Mouse (Mus musculus) MEL (cell line): ENCODE data around the gene Ercc5. TPM values are rescaled to one million over a fixed set of nuclear protein-coding genes. Genes with fewer than 3 reads are reported as not detected.
A peak's percentile ranks its signal among the peaks of the same experiment; 100 is the strongest.

Source experiments
- DNase-seq: peaks from one replicate; pipeline ENCODE4 v3.0.0; 2011; ENCODE audit warnings: low read depth, low spot score
- H3K27ac ChIP-seq: 2 replicates; pipeline ENCODE4 v1.5.1; 2012; ENCODE audit warnings: low read depth, mild to moderate bottlenecking, control low read depth, low read length, moderate library complexity; ENCODE audit not compliant: control insufficient read depth
- H3K27me3 ChIP-seq, 2 experiments: fragments of 150-350 bp in 1 of 2; sonication (generic) in 1 of 2; 2 replicates each; pipeline ENCODE4 v1.6.1; 2012; ENCODE audit warnings: low read length in 2 of 2, mild to moderate bottlenecking in 2 of 2, improper control_type of control experiment in 1 of 2, moderate library complexity in 1 of 2; ENCODE audit not compliant: insufficient read depth in 2 of 2, control insufficient read depth in 1 of 2
- H3K36me3 ChIP-seq, 2 experiments: 2 replicates each; pipeline ENCODE4 v1.6.1; 2012 to 2014; ENCODE audit warnings: low read length in 2 of 2, improper control_type of control experiment in 1 of 2, inconsistent platforms in 1 of 2, mild to moderate bottlenecking in 1 of 2; ENCODE audit not compliant: insufficient read depth in 2 of 2, control insufficient read depth in 1 of 2
- H3K4me1 ChIP-seq, 2 experiments: fragments of 150-350 bp in 1 of 2; sonication (generic) in 1 of 2; 2 replicates each; pipeline ENCODE4 v1.6.1; 2012; ENCODE audit warnings: low read length in 2 of 2, improper control_type of control experiment in 1 of 2, mild to moderate bottlenecking in 1 of 2; ENCODE audit not compliant: insufficient read depth in 2 of 2, control insufficient read depth in 1 of 2
- H3K4me3 ChIP-seq, 2 experiments: fragments of 150-350 bp in 1 of 2; sonication (generic) in 1 of 2; 2 replicates each; pipeline ENCODE4 v1.5.1; 2012; ENCODE audit warnings: low read depth in 2 of 2, low read length in 2 of 2, mild to moderate bottlenecking in 2 of 2, moderate library complexity in 2 of 2, control low read depth in 1 of 2, improper control_type of control experiment in 1 of 2; ENCODE audit not compliant: control insufficient read depth in 1 of 2, insufficient read depth in 1 of 2
- H3K79me2 ChIP-seq: 2 replicates; pipeline ENCODE4 v1.6.1; 2012; ENCODE audit warnings: mild to moderate bottlenecking, low read length, moderate library complexity; ENCODE audit not compliant: control insufficient read depth, poor library complexity, insufficient read depth
- H3K9ac ChIP-seq: 2 replicates; pipeline ENCODE4 v1.6.1; 2012; ENCODE audit warnings: low read depth, mild to moderate bottlenecking, control low read depth, low read length, moderate library complexity; ENCODE audit not compliant: control insufficient read depth, poor library complexity, severe bottlenecking
- H3K9me3 ChIP-seq: fragments of 150-350 bp; sonication (generic); replicated peaks from 2 replicates; pipeline ENCODE4 v1.6.1; 2012; ENCODE audit warnings: mild to moderate bottlenecking, low read length, improper control_type of control experiment, moderate library complexity; ENCODE audit not compliant: insufficient read depth
- BHLHE40 ChIP-seq: IDR thresholded peaks from 2 replicates; pipeline ENCODE4 v1.6.1; 2012; ENCODE audit warnings: low read depth, mild to moderate bottlenecking, inconsistent platforms, low read length, improper control_type of control experiment, borderline replicate concordance
- CHD1 ChIP-seq: IDR thresholded peaks from 2 replicates; pipeline ENCODE4 v1.6.1; 2012; ENCODE audit warnings: low read depth, mild to moderate bottlenecking, inconsistent platforms, low read length, improper control_type of control experiment
- CHD2 ChIP-seq: IDR thresholded peaks from 2 replicates; pipeline ENCODE4 v1.6.1; 2011; ENCODE audit warnings: low read length, improper control_type of control experiment
- E2F4 ChIP-seq: IDR thresholded peaks from 2 replicates; pipeline ENCODE4 v1.6.1; 2011; ENCODE audit warnings: low read depth, low read length, improper control_type of control experiment, borderline replicate concordance
- ELF1 ChIP-seq: IDR thresholded peaks from 2 replicates; pipeline ENCODE4 v1.6.1; 2014; ENCODE audit warnings: low read depth, mild to moderate bottlenecking, inconsistent platforms, low read length, improper control_type of control experiment, moderate library complexity
- EP300 ChIP-seq, 2 experiments: IDR thresholded peaks; 2 replicates each; pipeline ENCODE4 v1.6.1; 2011; ENCODE audit warnings: improper control_type of control experiment in 2 of 2, low read length in 2 of 2, low read depth in 1 of 2, mild to moderate bottlenecking in 1 of 2
- ETS1 ChIP-seq: IDR thresholded peaks from 2 replicates; pipeline ENCODE4 v1.6.1; 2012; ENCODE audit warnings: low read depth, mild to moderate bottlenecking, inconsistent platforms, low read length, improper control_type of control experiment, moderate library complexity
- GABPA ChIP-seq: IDR thresholded peaks from 2 replicates; pipeline ENCODE4 v1.6.1; 2012; ENCODE audit warnings: low read depth, mild to moderate bottlenecking, inconsistent platforms, low read length, improper control_type of control experiment, moderate library complexity
- GATA1 ChIP-seq: IDR thresholded peaks from 2 replicates; pipeline ENCODE4 v1.6.1; 2011; ENCODE audit warnings: low read depth, low read length, improper control_type of control experiment
- HCFC1 ChIP-seq: IDR thresholded peaks from 2 replicates; pipeline ENCODE4 v1.6.1; 2012; ENCODE audit warnings: low read depth, mild to moderate bottlenecking, inconsistent platforms, low read length, improper control_type of control experiment, moderate library complexity
- JUND ChIP-seq: IDR thresholded peaks from 2 replicates; pipeline ENCODE4 v1.6.1; 2011; ENCODE audit warnings: low read depth, mild to moderate bottlenecking, improper control_type of control experiment, low read length
- KAT2A ChIP-seq: conservative IDR thresholded peaks from 2 replicates; pipeline ENCODE4 v1.6.1; 2012; ENCODE audit warnings: low read depth, low read length, improper control_type of control experiment, inconsistent platforms
- MAFK ChIP-seq: IDR thresholded peaks from 2 replicates; pipeline ENCODE4 v1.6.1; 2011; ENCODE audit warnings: low read depth, mild to moderate bottlenecking, low read length, improper control_type of control experiment, borderline replicate concordance
- MAX ChIP-seq: IDR thresholded peaks from 2 replicates; pipeline ENCODE4 v1.6.1; 2011; ENCODE audit warnings: low read length, improper control_type of control experiment
- MAZ ChIP-seq: IDR thresholded peaks from 2 replicates; pipeline ENCODE4 v1.6.1; 2012; ENCODE audit warnings: low read depth, mild to moderate bottlenecking, inconsistent platforms, low read length, improper control_type of control experiment
- MXI1 ChIP-seq: IDR thresholded peaks from 2 replicates; pipeline ENCODE4 v1.6.1; 2011; ENCODE audit warnings: mild to moderate bottlenecking, low read depth, low read length, improper control_type of control experiment
- MYB ChIP-seq: IDR thresholded peaks from 2 replicates; pipeline ENCODE4 v1.6.1; 2011; ENCODE audit warnings: mild to moderate bottlenecking, low read depth, low read length, improper control_type of control experiment
- MYC ChIP-seq: IDR thresholded peaks from 2 replicates; pipeline ENCODE4 v1.6.1; 2011; ENCODE audit warnings: low read depth, mild to moderate bottlenecking, low read length, improper control_type of control experiment, moderate library complexity
- NELFE ChIP-seq: IDR thresholded peaks from 2 replicates; pipeline ENCODE4 v1.6.1; 2011; ENCODE audit warnings: low read depth, low read length, improper control_type of control experiment
- NRF1 ChIP-seq: IDR thresholded peaks from 2 replicates; pipeline ENCODE4 v1.6.1; 2014; ENCODE audit warnings: low read depth, mild to moderate bottlenecking, inconsistent platforms, low read length, improper control_type of control experiment, moderate library complexity; ENCODE audit not compliant: poor library complexity, insufficient read depth, severe bottlenecking
- POLR2AphosphoS2 ChIP-seq: IDR thresholded peaks from 2 replicates; pipeline ENCODE4 v1.6.1; 2011; ENCODE audit warnings: low read length, improper control_type of control experiment
- POLR2AphosphoS5 ChIP-seq: IDR thresholded peaks from 2 replicates; pipeline ENCODE4 v1.6.1; 2012; ENCODE audit warnings: low read depth, borderline replicate concordance, mild to moderate bottlenecking, inconsistent platforms, low read length, moderate library complexity, mixed read lengths
- RCOR1 ChIP-seq: IDR thresholded peaks from 2 replicates; pipeline ENCODE4 v1.6.1; 2012; ENCODE audit warnings: low read depth, mild to moderate bottlenecking, inconsistent platforms, low read length, improper control_type of control experiment
- SIN3A ChIP-seq: IDR thresholded peaks from 2 replicates; pipeline ENCODE4 v1.6.1; 2012; ENCODE audit warnings: low read length, improper control_type of control experiment, inconsistent platforms
- SMC3 ChIP-seq: IDR thresholded peaks from 2 replicates; pipeline ENCODE4 v1.6.1; 2011; ENCODE audit warnings: low read depth, low read length, improper control_type of control experiment
- TAL1 ChIP-seq: IDR thresholded peaks from 2 replicates; pipeline ENCODE4 v1.6.1; 2012; ENCODE audit warnings: mild to moderate bottlenecking, inconsistent platforms, low read length, moderate library complexity, mixed read lengths
- TBP ChIP-seq: IDR thresholded peaks from 2 replicates; pipeline ENCODE4 v1.8.0; 2011; ENCODE audit warnings: low read depth, low read length, improper control_type of control experiment
- TCF12 ChIP-seq: IDR thresholded peaks from 2 replicates; pipeline ENCODE4 v1.6.1; 2014; ENCODE audit warnings: low read depth, mild to moderate bottlenecking, inconsistent platforms, low read length, improper control_type of control experiment, moderate library complexity
- UBTF ChIP-seq: IDR thresholded peaks from 2 replicates; pipeline ENCODE4 v1.6.1; 2012; ENCODE audit warnings: low read depth, mild to moderate bottlenecking, inconsistent platforms, low read length, improper control_type of control experiment, moderate library complexity, borderline replicate concordance; ENCODE audit not compliant: insufficient read depth
- USF1 ChIP-seq: IDR thresholded peaks from 2 replicates; pipeline ENCODE4 v1.6.1; 2014; ENCODE audit warnings: low read depth, mild to moderate bottlenecking, inconsistent platforms, low read length, improper control_type of control experiment, moderate library complexity
- ZC3H11A ChIP-seq: IDR thresholded peaks from 2 replicates; pipeline ENCODE4 v1.6.1; 2012; ENCODE audit warnings: low read depth, mild to moderate bottlenecking, inconsistent platforms, low read length, improper control_type of control experiment
- ZKSCAN1 ChIP-seq: IDR thresholded peaks from 2 replicates; pipeline ENCODE4 v1.6.1; 2012; ENCODE audit warnings: low read depth, mild to moderate bottlenecking, inconsistent platforms, low read length, improper control_type of control experiment, moderate library complexity
- ZMIZ1 ChIP-seq: IDR thresholded peaks from 2 replicates; pipeline ENCODE4 v1.6.1; 2012; ENCODE audit warnings: low read depth, mild to moderate bottlenecking, inconsistent platforms, low read length, improper control_type of control experiment, moderate library complexity
- ZNF384 ChIP-seq: IDR thresholded peaks from 2 replicates; pipeline ENCODE4 v1.6.1; 2012; ENCODE audit warnings: low read depth, mild to moderate bottlenecking, inconsistent platforms, low read length, improper control_type of control experiment
- polyA plus RNA-seq, 2 experiments: library from polyadenylated mRNA; stranded (reverse) in 1 of 2; unstranded in 1 of 2; fragments of >175 nt in 1 of 2; fragments of >200 nt in 1 of 2; gene quantifications; 2 replicates each; pipeline versions ENCODE4 v1.2.1 to v1.2.4; 2012; ENCODE audit warnings: low replicate concordance in 2 of 2, low read depth in 1 of 2; ENCODE audit not compliant: insufficient read length in 2 of 2, insufficient read depth in 1 of 2, missing spikeins in 1 of 2
- total RNA-seq: library from RNA; depleted of rRNA; stranded (reverse); fragments of 300-350 nt; gene quantifications from 2 replicates; pipeline ENCODE4 v1.2.3, GENCODE M21; 2012

The Ercc5 gene
- total and polyA plus RNA-seq, 3 experiments: 8.2 to 8.5 TPM; not detected in 1

- TF ChIP-seq RCOR1 (no peak), CHD1 (no peak), MYC (no peak), EP300 (IDR thresholded peaks at IDR 0.05; ENCODE audit: low read depth in 1 of 2, low read length in 2 of 2) (no peak), JUND (no peak)
- TF ChIP-seq, all 39 proteins: peak for 0
Observed at GRCm38 (mm10) chr1:44129929-44130581, 17.5 kb upstream of the Ercc5 start (continued).

GRCm38 (mm10) chr1:44140232-44140631, 7.3 kb upstream of the Ercc5 start:
- Histone ChIP-seq H3K79me2 (no peaks in the 10 kb centered on the region), H3K9me3 (no peaks in the 10 kb centered on the region), H3K9ac (no peak overlapping the region), H3K27ac (no peak overlapping the region; the same call in 1 of the 2 replicates), H3K4me3 (no peak overlapping the region), H3K4me1 (peaks cover 3 to 13% of the 10 kb centered on the region in 2 experiments), H3K36me3 (peaks cover 0 to 23% of the 10 kb centered on the region in 2 experiments; a peak in 3 of 4 replicates), H3K27me3 (no peaks in the 10 kb centered on the region)
- peak; percentile 77 for DNase-seq
- TF ChIP-seq JUND (no peak), SMC3 (no peak), E2F4 (no peak), KAT2A (no peak), SIN3A (peak; percentile 78), MYB (peak; percentile 66; the same call in 1 of the 2 replicates), ELF1 (no peak), TCF12 (peak; percentile 93), ETS1 (peak; percentile 81), POLR2AphosphoS2 (no peak), NELFE (no peak), USF1 (no peak), ZKSCAN1 (no peak), MAZ (no peak), UBTF (no peak), ZNF384 (no peak), MYC (0 out of 2 replicates have a peak, but pooled peaks have one; percentile 40), MAFK (no peak), ZC3H11A (no peak), CHD2 (no peak), MXI1 (0 out of 2 replicates have a peak, but pooled peaks have one; percentile 50), GABPA (no peak), CHD1 (no peak), RCOR1 (peak; percentile 83), ZMIZ1 (no peak), GATA1 (peak; percentile 95), MAX (no peak), NRF1 (no peak), TAL1 (peak; percentile 85), BHLHE40 (0 out of 2 replicates have a peak, but pooled peaks have one; percentile 4), TBP (no peak), HCFC1 (no peak; the same call in 1 of the 2 replicates), POLR2AphosphoS5 (no peak)
